Mouse (Mus musculus) neural tube, embryonic 15.5 days (tissue): ENCODE measurements around the gene Ppp1r10. TPM values are rescaled to one million over a fixed set of nuclear protein-coding genes. Genes with fewer than 3 reads are reported as not detected.

ENCODE experiments used
- ATAC-seq: fragments of 200-750 bp; cut with Nextera tagmentation; 2 replicates; pipeline ENCODE4 v1.8.0; 2017; ENCODE audit warnings: mild to moderate bottlenecking, moderate TSS enrichment, moderate library complexity; ENCODE audit not compliant: low FRiP score
- H3K27ac ChIP-seq: fragments of 300-500 bp; sonication (generic); replicated peaks from 2 replicates; pipeline ENCODE4 v1.5.1; 2015; ENCODE audit warnings: mild to moderate bottlenecking, inconsistent platforms
- H3K27me3 ChIP-seq: fragments of 300-500 bp; sonication (generic); replicated peaks from 2 replicates; pipeline ENCODE4 v1.6.1; 2015; ENCODE audit warnings: inconsistent platforms
- H3K36me3 ChIP-seq: fragments of 300-500 bp; sonication (generic); 2 replicates; pipeline ENCODE4 v1.6.1; 2015; ENCODE audit warnings: inconsistent platforms
- H3K4me1 ChIP-seq: fragments of 300-500 bp; sonication (generic); 2 replicates; pipeline ENCODE4 v1.6.1; 2015; ENCODE audit warnings: inconsistent platforms
- H3K4me2 ChIP-seq: fragments of 300-500 bp; sonication (generic); 2 replicates; pipeline ENCODE4 v1.6.1; 2015; ENCODE audit warnings: inconsistent platforms, mild to moderate bottlenecking, moderate library complexity
- H3K4me3 ChIP-seq: fragments of 300-500 bp; sonication (generic); replicated peaks from 2 replicates; pipeline ENCODE4 v1.5.1; 2015; ENCODE audit warnings: mild to moderate bottlenecking, inconsistent platforms
- H3K9ac ChIP-seq: fragments of 300-500 bp; sonication (generic); replicated peaks from 2 replicates; pipeline ENCODE4 v1.6.1; 2015; ENCODE audit warnings: mild to moderate bottlenecking, inconsistent platforms
- H3K9me3 ChIP-seq: fragments of 300-500 bp; sonication (generic); replicated peaks from 2 replicates; pipeline ENCODE4 v1.6.1; 2016; ENCODE audit warnings: inconsistent platforms
- WGBS: fragments of 180-500 bp; shearing (Covaris S2); methylation state at CpG from one replicate; pipeline ENCODE4 v1.1.7; 2015; ENCODE audit warnings: mixed read lengths; 5-methylcytosine and 5-hydroxymethylcytosine counted together
- polyA plus RNA-seq: library from polyadenylated mRNA; unstranded; fragments of >200 nt; fragmentation: Nextera tagmentation; extraction: Ambion mirVana; gene quantifications from 2 replicates; pipeline ENCODE4 v1.2.1, GENCODE M21; 2015

Ppp1r10 gene
- 36.7 and 40.8 TPM in 2 replicates for polyA plus RNA-seq

- WGBS = under 1% methylated on average over 76 of the region's 83 CpGs
Measured at GRCm38 (mm10) chr17:35916297-35917142, at the start of gene Ppp1r10, which contains the start of gene Mrps18b. TSS of gene Ppp1r10 (plus strand) at chr17:35916434. TSS of gene Mrps18b (minus strand) at chr17:35916389.

GRCm38 (mm10) chr17:35866911-35867890 lies 49.0 kb upstream of the Ppp1r10 start:
- H3K9ac ChIP-seq = peak overlapping the region; percentile 81
- H3K9me3 ChIP-seq = no peaks in the 10 kb centered on the region
- no peaks in the 10 kb centered on the region for H3K27me3 ChIP-seq
- H3K36me3 ChIP-seq = no peaks in the 10 kb centered on the region; the same call in 1 of the 2 replicates
- H3K27ac ChIP-seq = peak overlapping the region; percentile 95
- peak overlapping the region; percentile 66 for H3K4me3 ChIP-seq
- peaks cover 69% of the 10 kb centered on the region for H3K4me1 ChIP-seq
- 7% methylated on average over 26 of the region's 26 CpGs for WGBS
- H3K4me2 ChIP-seq = peak overlapping the region; percentile 90
- no peak for ATAC-seq

More at GRCm38 (mm10) chr17:35916297-35917142, at the start of gene Ppp1r10, which contains the start of gene Mrps18b:
- H3K36me3 ChIP-seq = peaks cover 11% of the 10 kb centered on the region; the same call in 1 of the 2 replicates
- H3K27ac ChIP-seq = peak within 1 kb of the TSS; percentile 99
- peak within 1 kb of the TSS; percentile 73 for H3K4me3 ChIP-seq
- ATAC-seq = peak; percentile 93
- no peaks in the 10 kb centered on the region for H3K27me3 ChIP-seq
- H3K4me1 ChIP-seq = peaks cover 38% of the 10 kb centered on the region
- peak within 1 kb of the TSS; percentile 78 for H3K4me2 ChIP-seq
- peak within 1 kb of the TSS; percentile 80 for H3K9ac ChIP-seq
- no peaks in the 10 kb centered on the region for H3K9me3 ChIP-seq

GRCm38 (mm10) chr17:35868165-35868820 lies 47.9 kb upstream of the Ppp1r10 start:
- Histone ChIP-seq H3K9ac (peak overlapping the region; percentile 81), H3K27ac (peak overlapping the region; percentile 95), H3K27me3 (no peaks in the 10 kb centered on the region), H3K4me3 (peak overlapping the region; percentile 66), H3K4me1 (peaks cover 79% of the 10 kb centered on the region), H3K9me3 (no peaks in the 10 kb centered on the region), H3K4me2 (peak overlapping the region; percentile 90), H3K36me3 (no peaks in the 10 kb centered on the region; the same call in 1 of the 2 replicates)
- 36% methylated on average over 17 of the region's 17 CpGs for WGBS
- ATAC-seq = no peak

DNA sequence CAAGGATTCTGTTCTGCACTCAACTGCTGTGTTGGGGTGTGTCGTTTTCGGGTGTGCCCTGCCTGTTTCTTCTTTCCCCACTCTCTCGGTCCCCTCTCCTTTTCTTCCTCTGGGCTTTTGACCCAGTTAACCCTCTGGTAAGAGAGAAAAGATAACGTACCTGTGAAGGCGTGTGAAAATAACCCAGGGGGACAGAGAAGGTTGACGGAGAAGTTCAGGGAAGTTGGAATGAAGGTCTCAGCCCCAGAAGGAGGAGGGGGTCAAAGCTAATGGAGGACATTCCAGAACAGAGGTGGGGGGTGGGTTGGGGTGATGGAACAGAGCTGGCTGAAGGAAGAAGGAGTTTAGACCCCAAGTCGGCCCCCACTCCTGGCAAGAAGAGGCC lies 47.3 kb upstream of the Ppp1r10 start:
- Histone ChIP-seq H3K4me3 (peak overlapping the region; percentile 66), H3K9ac (peak overlapping the region; percentile 81), H3K36me3 (peaks cover under 1% of the 10 kb centered on the region; the same call in 1 of the 2 replicates), H3K9me3 (no peaks in the 10 kb centered on the region), H3K27ac (peak overlapping the region; percentile 95), H3K4me2 (peak overlapping the region; percentile 90), H3K27me3 (no peaks in the 10 kb centered on the region), H3K4me1 (peaks cover 83% of the 10 kb centered on the region)
- 7% methylated on average over 7 of the region's 7 CpGs for WGBS
- no peak for ATAC-seq

- Histone ChIP-seq H3K36me3 (peaks cover 6% of the 10 kb centered on the region), H3K4me3 (peak overlapping the region; percentile 66), H3K9me3 (no peaks in the 10 kb centered on the region), H3K4me2 (peak overlapping the region; percentile 90), H3K27me3 (no peaks in the 10 kb centered on the region), H3K9ac (peak overlapping the region; percentile 81), H3K4me1 (peaks cover 83% of the 10 kb centered on the region), H3K27ac (peak overlapping the region; percentile 95)
- no peak for ATAC-seq
- 4% methylated on average over 7 of the region's 7 CpGs for WGBS
Measured at GRCm38 (mm10) chr17:35869346-35870067, 46.7 kb upstream of the Ppp1r10 start.

DNA sequence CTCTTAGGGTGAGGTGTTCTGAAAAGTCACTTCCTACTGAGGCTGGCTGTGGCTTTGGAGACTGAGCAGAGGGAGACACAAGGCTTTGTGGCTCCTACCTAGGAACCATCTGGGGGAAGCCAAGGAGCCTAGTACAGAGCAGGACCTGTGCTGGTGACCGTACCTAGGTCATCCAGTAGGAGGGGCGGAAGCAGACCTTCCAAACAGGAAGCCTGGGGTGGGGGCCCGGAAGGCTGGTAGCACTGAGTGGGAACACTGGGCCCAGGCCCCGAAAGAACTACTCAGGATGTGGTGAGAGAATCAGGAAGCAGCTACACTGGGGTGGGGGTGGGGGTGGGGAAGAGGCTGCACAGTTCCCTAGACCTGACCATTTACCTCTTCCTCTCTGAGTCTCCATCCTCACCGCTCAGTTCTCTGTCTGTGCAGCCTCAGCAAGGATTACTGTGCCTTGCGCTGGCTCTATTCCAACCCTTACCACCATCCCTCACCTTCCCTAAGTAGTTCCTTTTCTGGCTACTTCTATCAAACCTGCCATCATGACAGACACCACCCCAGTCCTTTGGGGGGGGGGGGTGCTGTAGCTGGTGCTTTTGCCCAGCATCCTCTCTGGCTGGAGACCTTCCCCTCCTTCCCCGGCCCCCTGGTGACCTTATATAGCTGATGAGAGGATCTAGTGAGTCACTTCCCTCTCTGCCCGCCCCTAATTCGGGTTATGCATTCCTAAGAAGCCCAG lies 45.9 kb upstream of the Ppp1r10 start:
- no peaks in the 10 kb centered on the region for H3K9me3 ChIP-seq
- H3K27ac ChIP-seq = peak overlapping the region; percentile 95
- ATAC-seq = no peak
- peak overlapping the region; percentile 66 for H3K4me3 ChIP-seq
- peak overlapping the region; percentile 44 for H3K9ac ChIP-seq
- peak overlapping the region; percentile 90 for H3K4me2 ChIP-seq
- peaks cover 78% of the 10 kb centered on the region for H3K4me1 ChIP-seq
- H3K27me3 ChIP-seq = no peaks in the 10 kb centered on the region
- H3K36me3 ChIP-seq = peaks cover 14% of the 10 kb centered on the region
- 66% methylated on average over 9 of the region's 9 CpGs for WGBS

GRCm38 (mm10) chr17:35870884-35871696 lies 45.1 kb upstream of the Ppp1r10 start:
- Histone ChIP-seq H3K4me1 (peaks cover 76% of the 10 kb centered on the region), H3K9ac (0 out of 2 replicates have a peak overlapping the region, but pooled peaks have one; percentile 44), H3K36me3 (peaks cover 18% of the 10 kb centered on the region), H3K27ac (peak overlapping the region; percentile 95; the same call in 1 of the 2 replicates), H3K27me3 (no peaks in the 10 kb centered on the region), H3K4me2 (peak overlapping the region; percentile 90), H3K4me3 (peak overlapping the region; percentile 66), H3K9me3 (no peaks in the 10 kb centered on the region)
- 90% methylated on average over 8 of the region's 8 CpGs for WGBS
- ATAC-seq = no peak

- peak overlapping the region; percentile 33 for H3K4me2 ChIP-seq
- no peaks in the 10 kb centered on the region for H3K27me3 ChIP-seq
Measured at GRCm38 (mm10) chr17:35873774-35874519, 42.3 kb upstream of the Ppp1r10 start.

GRCm38 (mm10) chr17:35874721-35875120 lies 41.5 kb upstream of the Ppp1r10 start:
- Histone ChIP-seq H3K4me3 (no peak overlapping the region), H3K27ac (no peak overlapping the region), H3K4me2 (no peak overlapping the region), H3K36me3 (peaks cover 26% of the 10 kb centered on the region), H3K4me1 (peaks cover 46% of the 10 kb centered on the region), H3K27me3 (no peaks in the 10 kb centered on the region), H3K9ac (0 out of 2 replicates have a peak overlapping the region, but pooled peaks have one; percentile 20), H3K9me3 (no peaks in the 10 kb centered on the region)
- WGBS = 88% methylated on average over 6 of the region's 6 CpGs
- no peak for ATAC-seq

More at GRCm38 (mm10) chr17:35873774-35874519, 42.3 kb upstream of the Ppp1r10 start:
- ATAC-seq = no peak
- WGBS = 33% methylated on average over 21 of the region's 21 CpGs
- no peak overlapping the region for H3K27ac ChIP-seq
- H3K4me1 ChIP-seq = peaks cover 53% of the 10 kb centered on the region
- H3K36me3 ChIP-seq = peaks cover 26% of the 10 kb centered on the region
- H3K9me3 ChIP-seq = no peaks in the 10 kb centered on the region
- peak overlapping the region; percentile 20; the same call in 1 of the 2 replicates for H3K9ac ChIP-seq
- H3K4me3 ChIP-seq = no peak overlapping the region
